Mouse (Mus musculus) midbrain, embryonic 15.5 days (tissue): ENCODE measurements around the gene Lrpap1. TPM values are rescaled to one million over a fixed set of nuclear protein-coding genes. Genes with fewer than 3 reads are reported as not detected.

ENCODE experiments used
- ATAC-seq: fragments of 200-750 bp; cut with Nextera tagmentation; replicated peaks from 2 replicates; pipeline ENCODE4 v1.8.0; 2017; ENCODE audit warnings: moderate TSS enrichment
- H3K27ac ChIP-seq: fragments of 300-500 bp; sonication (generic); 2 replicates; pipeline ENCODE4 v1.5.1; 2015; ENCODE audit warnings: mild to moderate bottlenecking, inconsistent platforms
- H3K27me3 ChIP-seq: fragments of 300-500 bp; sonication (generic); replicated peaks from 2 replicates; pipeline ENCODE4 v1.6.1; 2015; ENCODE audit warnings: inconsistent platforms
- H3K36me3 ChIP-seq: fragments of 300-500 bp; sonication (generic); replicated peaks from 2 replicates; pipeline ENCODE4 v1.6.1; 2015; ENCODE audit warnings: inconsistent platforms
- H3K4me1 ChIP-seq: fragments of 300-500 bp; sonication (generic); 2 replicates; pipeline ENCODE4 v1.6.1; 2015; ENCODE audit warnings: inconsistent platforms
- H3K4me2 ChIP-seq: fragments of 300-500 bp; sonication (generic); 2 replicates; pipeline ENCODE4 v1.6.1; 2015; ENCODE audit warnings: inconsistent platforms, mild to moderate bottlenecking, moderate library complexity
- H3K4me3 ChIP-seq: fragments of 300-500 bp; sonication (generic); 2 replicates; pipeline ENCODE4 v1.5.1; 2015; ENCODE audit warnings: mild to moderate bottlenecking, inconsistent platforms
- H3K9ac ChIP-seq: fragments of 300-500 bp; sonication (generic); 2 replicates; pipeline ENCODE4 v1.6.1; 2015; ENCODE audit warnings: mild to moderate bottlenecking, inconsistent platforms
- H3K9me3 ChIP-seq: fragments of 300-500 bp; sonication (generic); 2 replicates; pipeline ENCODE4 v1.6.1; 2016; ENCODE audit warnings: inconsistent platforms
- WGBS: fragments of 180-500 bp; shearing (Covaris S2); methylation state at CpG from one replicate; pipeline ENCODE4 v1.1.7; 2015; ENCODE audit warnings: mixed read lengths; 5-methylcytosine and 5-hydroxymethylcytosine counted together
- polyA plus RNA-seq: library from polyadenylated mRNA; unstranded; fragments of >200 nt; fragmentation: Nextera tagmentation; extraction: Ambion mirVana; gene quantifications from 2 replicates; pipeline ENCODE4 v1.2.1, GENCODE M21; 2015

Gene Lrpap1
- polyA plus RNA-seq, 1 experiment from 2014 or later, result 125 TPM

GRCm38 (mm10) chr5:35138183-35138611 lies 32.6 kb upstream of the Lrpap1 start:
- H3K4me3 ChIP-seq, result no peak overlapping the region
- no peak for ATAC-seq
- WGBS, result 69% methylated on average over 11 of the region's 11 CpGs
- H3K4me1 ChIP-seq, result peaks cover 3% of the 10 kb centered on the region; the same call in 1 of the 2 replicates
- no peaks in the 10 kb centered on the region for H3K36me3 ChIP-seq
- no peak overlapping the region for H3K4me2 ChIP-seq
- no peaks in the 10 kb centered on the region for H3K9me3 ChIP-seq
- H3K9ac ChIP-seq, result no peak overlapping the region
- no peaks in the 10 kb centered on the region for H3K27me3 ChIP-seq
- peak overlapping the region; percentile 15; the same call in 1 of the 2 replicates for H3K27ac ChIP-seq

GRCm38 (mm10) chr5:35137510-35138182 lies 32.1 kb upstream of the Lrpap1 start:
- Histone ChIP-seq H3K4me3 (no peak overlapping the region), H3K4me2 (no peak overlapping the region), H3K36me3 (no peaks in the 10 kb centered on the region), H3K27ac (peak overlapping the region; percentile 15; the same call in 1 of the 2 replicates), H3K9me3 (no peaks in the 10 kb centered on the region), H3K9ac (no peak overlapping the region), H3K27me3 (no peaks in the 10 kb centered on the region), H3K4me1 (peaks cover 3% of the 10 kb centered on the region; the same call in 1 of the 2 replicates)
- 62% methylated on average over 13 of the region's 13 CpGs for WGBS
- ATAC-seq, result 0 out of 2 replicates have a peak, but pooled peaks have one; percentile 50

GRCm38 (mm10) chr5:35135903-35136302 lies 30.3 kb upstream of the Lrpap1 start:
- no peak overlapping the region for H3K4me2 ChIP-seq
- no peak for ATAC-seq
- no peak overlapping the region for H3K27ac ChIP-seq
- no peak overlapping the region for H3K9ac ChIP-seq
- no peaks in the 10 kb centered on the region for H3K9me3 ChIP-seq
- H3K36me3 ChIP-seq, result no peaks in the 10 kb centered on the region
- 76% methylated on average over 5 of the region's 5 CpGs for WGBS
- no peak overlapping the region for H3K4me3 ChIP-seq
- peaks cover 3% of the 10 kb centered on the region; the same call in 1 of the 2 replicates for H3K4me1 ChIP-seq
- H3K27me3 ChIP-seq, result no peaks in the 10 kb centered on the region

GRCm38 (mm10) chr5:35134286-35134685 lies 28.7 kb upstream of the Lrpap1 start:
- ATAC-seq, result no peak
- 63% methylated on average over 3 of the region's 3 CpGs for WGBS
- peaks cover 3% of the 10 kb centered on the region; the same call in 1 of the 2 replicates for H3K4me1 ChIP-seq
- H3K36me3 ChIP-seq, result no peaks in the 10 kb centered on the region
- no peaks in the 10 kb centered on the region for H3K9me3 ChIP-seq
- no peak overlapping the region for H3K9ac ChIP-seq
- H3K4me3 ChIP-seq, result no peak overlapping the region
- H3K4me2 ChIP-seq, result no peak overlapping the region
- no peaks in the 10 kb centered on the region for H3K27me3 ChIP-seq
- no peak overlapping the region for H3K27ac ChIP-seq

- Histone ChIP-seq H3K4me3 (no peak overlapping the region), H3K9me3 (no peaks in the 10 kb centered on the region), H3K27me3 (no peaks in the 10 kb centered on the region), H3K36me3 (no peaks in the 10 kb centered on the region), H3K4me1 (peaks cover 3% of the 10 kb centered on the region; the same call in 1 of the 2 replicates), H3K9ac (no peak overlapping the region), H3K27ac (no peak overlapping the region), H3K4me2 (no peak overlapping the region)
- WGBS, result 84% methylated on average over 4 of the region's 4 CpGs
- ATAC-seq, result no peak
These were observed 27.9 kb upstream of the Lrpap1 start for GRCm38 (mm10) chr5:35133468-35133867.

GRCm38 (mm10) chr5:35132278-35132980 lies 26.9 kb upstream of the Lrpap1 start:
- Histone ChIP-seq H3K4me3 (no peak overlapping the region), H3K9ac (no peak overlapping the region), H3K36me3 (no peaks in the 10 kb centered on the region), H3K4me2 (no peak overlapping the region), H3K27me3 (no peaks in the 10 kb centered on the region), H3K27ac (no peak overlapping the region), H3K9me3 (no peaks in the 10 kb centered on the region), H3K4me1 (no peaks in the 10 kb centered on the region)
- WGBS, result 92% methylated on average over 9 of the region's 9 CpGs
- ATAC-seq, result no peak

- Histone ChIP-seq H3K9ac (peak overlapping the region; percentile 5; the same call in 1 of the 2 replicates), H3K4me1 (no peaks in the 10 kb centered on the region), H3K4me3 (no peak overlapping the region), H3K27me3 (no peaks in the 10 kb centered on the region), H3K9me3 (no peaks in the 10 kb centered on the region), H3K36me3 (no peaks in the 10 kb centered on the region), H3K4me2 (no peak overlapping the region), H3K27ac (no peak overlapping the region)
- ATAC-seq, result no peak; the same call in 1 of the 2 replicates
- 6% methylated on average over 7 of the region's 7 CpGs for WGBS
These were observed 26.2 kb upstream of the Lrpap1 start for GRCm38 (mm10) chr5:35131773-35132172.

- H3K4me1 ChIP-seq, result no peaks in the 10 kb centered on the region
- ATAC-seq, result no peak
- no peaks in the 10 kb centered on the region for H3K27me3 ChIP-seq
- no peaks in the 10 kb centered on the region for H3K9me3 ChIP-seq
- H3K4me3 ChIP-seq, result no peak overlapping the region
- no peaks in the 10 kb centered on the region for H3K36me3 ChIP-seq
- 0 out of 2 replicates have a peak overlapping the region, but pooled peaks have one; percentile 5 for H3K9ac ChIP-seq
- no peak overlapping the region for H3K27ac ChIP-seq
- 17% methylated on average over 1 of the region's 1 CpGs for WGBS
- H3K4me2 ChIP-seq, result no peak overlapping the region
These were observed 25.7 kb upstream of the Lrpap1 start for GRCm38 (mm10) chr5:35131237-35131636.

GRCm38 (mm10) chr5:35129767-35130191 lies 24.2 kb upstream of the Lrpap1 start:
- Histone ChIP-seq H3K36me3 (no peaks in the 10 kb centered on the region), H3K4me1 (no peaks in the 10 kb centered on the region), H3K4me2 (no peak overlapping the region), H3K9ac (no peak overlapping the region), H3K27me3 (no peaks in the 10 kb centered on the region), H3K4me3 (no peak overlapping the region), H3K9me3 (no peaks in the 10 kb centered on the region), H3K27ac (no peak overlapping the region)
- ATAC-seq, result no peak
- 90% methylated on average over 7 of the region's 7 CpGs for WGBS

GRCm38 (mm10) chr5:35129208-35129607 lies 23.6 kb upstream of the Lrpap1 start:
- no peaks in the 10 kb centered on the region for H3K36me3 ChIP-seq
- no peaks in the 10 kb centered on the region for H3K4me1 ChIP-seq
- H3K4me2 ChIP-seq, result no peak overlapping the region
- no peaks in the 10 kb centered on the region for H3K9me3 ChIP-seq
- H3K27ac ChIP-seq, result no peak overlapping the region
- no peaks in the 10 kb centered on the region for H3K27me3 ChIP-seq
- no peak for ATAC-seq
- no peak overlapping the region for H3K9ac ChIP-seq
- no peak overlapping the region for H3K4me3 ChIP-seq
- 85% methylated on average over 16 of the region's 16 CpGs for WGBS

GRCm38 (mm10) chr5:35120024-35120423 lies 14.5 kb upstream of the Lrpap1 start:
- H3K9ac ChIP-seq, result no peak overlapping the region
- H3K27ac ChIP-seq, result no peak overlapping the region
- no peak overlapping the region for H3K4me2 ChIP-seq
- H3K27me3 ChIP-seq, result no peaks in the 10 kb centered on the region
- no peaks in the 10 kb centered on the region for H3K36me3 ChIP-seq
- H3K9me3 ChIP-seq, result no peaks in the 10 kb centered on the region
- H3K4me1 ChIP-seq, result no peaks in the 10 kb centered on the region
- ATAC-seq, result no peak
- no peak overlapping the region for H3K4me3 ChIP-seq
- WGBS, result 85% methylated on average over 8 of the region's 8 CpGs

- ATAC-seq, result no peak
- H3K4me1 ChIP-seq, result no peaks in the 10 kb centered on the region
- H3K9me3 ChIP-seq, result no peaks in the 10 kb centered on the region
- 80% methylated on average over 2 of the region's 2 CpGs for WGBS
- H3K36me3 ChIP-seq, result no peaks in the 10 kb centered on the region
- H3K9ac ChIP-seq, result no peak overlapping the region
- no peak overlapping the region for H3K27ac ChIP-seq
- H3K27me3 ChIP-seq, result no peaks in the 10 kb centered on the region
- H3K4me3 ChIP-seq, result no peak overlapping the region
- H3K4me2 ChIP-seq, result no peak overlapping the region
These were observed 12.9 kb upstream of the Lrpap1 start for GRCm38 (mm10) chr5:35118418-35118817.
